Mouse (Mus musculus) liver, adult 2 months (tissue): ENCODE results near the gene Olfr545.

Experiments used
- CTCF ChIP-seq: fragments of 200-500 bp; IDR thresholded peaks from 2 replicates; pipeline ENCODE4 v1.5.1; 2011; ENCODE audit warnings: low read depth, low read length, control low read depth
- POLR2A ChIP-seq: fragments of 200-500 bp; IDR thresholded peaks from 2 replicates; pipeline ENCODE4 v1.6.1; 2011; ENCODE audit warnings: low read length, control low read depth; ENCODE audit not compliant: insufficient read depth; ENCODE audit errors: extremely low read depth

DNA sequence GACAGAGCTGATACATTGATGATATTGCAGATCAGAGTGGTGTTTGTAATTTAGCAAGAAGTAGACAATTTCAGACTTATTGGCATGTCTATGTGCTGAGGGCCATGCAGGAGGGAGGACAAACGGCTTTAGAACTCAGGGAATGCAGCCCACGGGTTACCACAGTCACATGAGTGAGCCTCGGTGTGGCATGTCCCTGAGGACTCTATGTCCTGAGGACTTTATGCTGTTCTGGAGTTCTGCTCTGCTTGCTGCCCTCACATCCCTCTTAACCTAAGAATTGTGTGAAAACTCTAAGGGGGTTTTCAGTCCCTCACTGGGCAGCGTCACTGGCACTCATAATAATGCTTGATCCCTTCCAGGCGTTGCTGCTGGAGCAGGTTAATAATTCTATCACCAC lies 26.7 kb downstream of the Olfr545 start:
- TF ChIP-seq CTCF: no peak
- no peak for TF ChIP-seq POLR2A
